ENCODE assay signal across 10 mouse cellular contexts in the genomic region with DNA sequence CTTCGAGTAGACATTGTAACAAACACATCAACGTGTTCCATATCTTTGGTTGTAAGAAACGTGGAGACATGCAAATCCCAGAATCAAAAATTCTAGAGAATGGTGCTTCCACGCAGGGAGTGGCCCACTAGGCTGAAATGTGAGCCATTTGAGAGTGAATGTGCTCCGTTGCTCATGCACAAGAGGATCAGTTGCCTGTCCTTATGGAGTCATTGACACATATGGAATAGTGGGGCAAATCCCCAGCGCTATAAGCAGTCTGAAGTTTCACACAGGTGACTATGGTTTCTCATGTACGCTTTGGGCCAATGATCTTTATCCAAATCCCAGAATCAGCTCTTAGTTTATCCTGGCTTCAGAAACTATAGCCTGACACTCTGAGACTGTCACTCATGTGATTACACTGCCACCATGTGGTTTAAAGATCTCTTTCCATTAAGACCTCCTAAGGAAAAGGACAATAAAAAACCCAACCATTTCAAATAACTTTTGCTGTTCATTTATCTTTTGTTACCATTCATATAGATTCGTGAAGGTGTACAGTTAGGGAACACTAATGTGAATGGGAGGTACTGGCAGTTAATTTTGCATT.
DNase-seq lines count a peak whose midpoint lies in the region; ATAC-seq lines count a peak whose summit lies in the region.
"Had no signal": no experiment of that assay in that cellular context is flagged by ENCODE, and none has a peak within 500 bp of the region (broad histone marks: within the 10 kb centered on the region; RNA-seq: fewer than 3 reads in every experiment).

No protein-coding gene starts in this region.

- H3K27me3 ChIP-seq in midbrain, embryonic 16.5 days (ENCODE audit: control insufficient read depth, insufficient read depth, low read depth, low read length): no peaks in the 10 kb centered on the region
- H3K27me3 ChIP-seq: embryonic facial prominence, embryonic 12.5 days had no signal

- DNase-seq in cerebellum, postnatal 10 days: peak; percentile 43 to 73
- DNase-seq in cerebellum, adult 18-20 months: no peak
- DNase-seq in left cerebral cortex, postnatal 14 days (ENCODE audit: low spot score in 2 of 2): peak; percentile 52 to 69
- DNase-seq in left cerebral cortex, adult 8-10 months (ENCODE audit: low spot score in 2 of 2): no peak
- DNase-seq in embryo, embryonic 9.5 days (ENCODE audit: extremely low spot score): peak; percentile 37
- DNase-seq in cerebellum, postnatal 4 days (ENCODE audit: low spot score in 2 of 2): no peak
- no peak for DNase-seq in spleen, adult 12 weeks (ENCODE audit: low spot score)

- intact Hi-C loops in left cerebral cortex, postnatal 14 days (cut with DNase I): loop anchor here (2.0 kb wide), 1 partner anchor 690 kb away; no protein-coding TSS in a partner anchor

- no peak overlapping the region for H3K27ac ChIP-seq in midbrain, embryonic 16.5 days (ENCODE audit: low read length)
- H3K27ac ChIP-seq: embryonic facial prominence, embryonic 12.5 days had no signal

- H3K36me3 ChIP-seq in midbrain, embryonic 16.5 days (ENCODE audit: control insufficient read depth, insufficient read depth, low read length): no peaks in the 10 kb centered on the region
- H3K36me3 ChIP-seq: embryonic facial prominence, embryonic 12.5 days had no signal

- H3K4me2 ChIP-seq in midbrain, embryonic 16.5 days (ENCODE audit: low read length): no peak overlapping the region
- H3K4me2 ChIP-seq: embryonic facial prominence, embryonic 12.5 days had no signal

- H3K4me3 ChIP-seq in midbrain, embryonic 16.5 days (ENCODE audit: low read depth, low read length): no peak overlapping the region
- H3K4me3 ChIP-seq: embryonic facial prominence, embryonic 12.5 days had no signal

- no peaks in the 10 kb centered on the region for H3K9me3 ChIP-seq in midbrain, embryonic 16.5 days (replicated peaks; ENCODE audit: control insufficient read depth, low read length, poor library complexity, severe bottlenecking)
- H3K9me3 ChIP-seq: embryonic facial prominence, embryonic 12.5 days had no signal

- no peak overlapping the region for H3K9ac ChIP-seq in midbrain, embryonic 16.5 days (ENCODE audit: low read depth, low read length)
- H3K9ac ChIP-seq: embryonic facial prominence, embryonic 12.5 days had no signal

- 0 out of 2 replicates have a peak, but pooled peaks cover 3% of the 10 kb centered on the region for H3K4me1 ChIP-seq in midbrain, embryonic 16.5 days (ENCODE audit: control insufficient read depth, insufficient read depth, low read length)
- H3K4me1 ChIP-seq: embryonic facial prominence, embryonic 12.5 days had no signal

- 51% methylated on average over 8 of the region's 8 CpGs for WGBS in midbrain, embryonic 16.5 days

- peak; percentile 88 for ATAC-seq in midbrain, embryonic 16.5 days
- ATAC-seq: intestine, embryonic 16.5 days had no signal

Comparison
In these comparisons a context has a peak if more than half of its experiments do, and no peak if none do; other contexts are left out.
1. DNase-seq: peak in cerebellum, postnatal 10 days (2 of 2), left cerebral cortex, postnatal 14 days (2 of 2) and embryo, embryonic 9.5 days (single experiment); none in cerebellum, adult 18-20 months (0 of 2), left cerebral cortex, adult 8-10 months (0 of 2), cerebellum, postnatal 4 days (0 of 2) and spleen, adult 12 weeks (single experiment).